Comparison of ENCODE assay signal across 9 mouse cellular contexts in the genomic region with DNA sequence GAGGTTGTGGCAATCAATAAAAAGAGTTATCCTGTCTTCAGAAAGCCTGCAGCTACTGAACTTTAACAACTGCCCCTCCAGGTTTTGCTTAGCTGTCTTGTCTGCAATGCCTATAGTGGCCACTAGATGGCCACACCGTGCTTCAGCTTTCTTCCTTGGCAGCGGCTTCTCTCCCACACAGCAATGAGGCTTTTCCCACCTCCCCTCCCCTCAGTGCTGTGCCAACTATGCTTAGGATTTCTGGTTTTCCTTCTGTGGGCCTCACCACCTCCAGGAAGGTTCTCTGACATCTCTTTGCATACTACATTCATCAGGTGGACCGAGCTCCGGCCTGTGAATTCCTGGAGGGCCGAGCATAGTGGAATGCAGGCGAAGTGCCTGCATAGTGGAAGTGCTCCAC. TPM values are rescaled to one million over a fixed set of nuclear protein-coding genes. Genes with fewer than 3 reads are reported as not detected.
DNase-seq lines count a peak whose midpoint lies in the region; ATAC-seq and TF ChIP-seq lines count a peak whose summit lies in the region.
"Had no signal": no experiment of that assay in that cellular context is flagged by ENCODE, and none has a peak within 500 bp of the region (broad histone marks: within the 10 kb centered on the region; RNA-seq: fewer than 3 reads in every experiment).

No protein-coding gene starts in this region.

- DNase-seq in adipocyte (ENCODE audit: low spot score): peak; percentile 67
- DNase-seq in embryo, embryonic 9.5 days (ENCODE audit: extremely low spot score): peak; percentile 71
- peak; percentile 86 for DNase-seq in kidney, postnatal 0 days (ENCODE audit: low spot score)
- DNase-seq in liver, embryonic 13.5 days: peak; percentile 48
- peak; percentile 36 for DNase-seq in thymus, postnatal 25 days

- WGBS in heart, embryonic 13.5 days: 28% methylated on average over 6 of the region's 6 CpGs
- WGBS in kidney, postnatal 0 days: 29% methylated on average over 6 of the region's 6 CpGs
- WGBS in liver, embryonic 13.5 days (ENCODE audit: insufficient replicate concordance): 49% methylated on average over 6 of the region's 6 CpGs
- WGBS in neural tube, embryonic 13.5 days: 42% methylated on average over 6 of the region's 6 CpGs

- ATAC-seq in CD4-positive, CD25-positive, alpha-beta regulatory T cell, adult 4 months: peak; percentile 66
- no peak for ATAC-seq in heart, embryonic 13.5 days (ENCODE audit: extremely low read depth, insufficient number of reproducible peaks, low FRiP score, low TSS enrichment)
- ATAC-seq in kidney, postnatal 0 days (replicated peaks; ENCODE audit: low FRiP score, low read depth): peak; percentile 55; the same call in 1 of the 2 replicates
- no peak for ATAC-seq in liver, embryonic 13.5 days (ENCODE audit: low read depth)
- peak; percentile 88 for ATAC-seq in neural tube, embryonic 13.5 days (ENCODE audit: low read depth)

- peaks cover 27% of the 10 kb centered on the region for H3K27me3 ChIP-seq in heart, embryonic 13.5 days (replicated peaks)
- H3K27me3 ChIP-seq in kidney, postnatal 0 days (ENCODE audit: insufficient read depth, low read length): no peaks in the 10 kb centered on the region
- no peaks in the 10 kb centered on the region for H3K27me3 ChIP-seq in liver, embryonic 13.5 days
- H3K27me3 ChIP-seq in neural tube, embryonic 13.5 days: peaks cover 32% of the 10 kb centered on the region

- peaks cover 7% of the 10 kb centered on the region for H3K4me1 ChIP-seq in heart, embryonic 13.5 days
- 0 out of 2 replicates have a peak, but pooled peaks cover 4% of the 10 kb centered on the region for H3K4me1 ChIP-seq in kidney, postnatal 0 days (replicated peaks; ENCODE audit: insufficient read depth, low read length)
- H3K4me1 ChIP-seq in liver, embryonic 13.5 days (replicated peaks): peaks cover 41% of the 10 kb centered on the region
- H3K4me1 ChIP-seq in neural tube, embryonic 13.5 days (replicated peaks): peaks cover 5% of the 10 kb centered on the region; the same call in 1 of the 2 replicates

- no peak overlapping the region for H3K4me3 ChIP-seq in heart, embryonic 13.5 days
- H3K4me3 ChIP-seq in kidney, postnatal 0 days (replicated peaks; ENCODE audit: low read depth, low read length): no peak overlapping the region
- H3K4me3 ChIP-seq in liver, embryonic 13.5 days (replicated peaks): no peak overlapping the region
- H3K4me3 ChIP-seq in neural tube, embryonic 13.5 days: no peak overlapping the region

- H3K9ac ChIP-seq in heart, embryonic 13.5 days: no peak overlapping the region
- no peak overlapping the region for H3K9ac ChIP-seq in kidney, postnatal 0 days (ENCODE audit: low read depth, low read length)
- 0 out of 2 replicates have a peak overlapping the region, but pooled peaks have one; percentile 8 for H3K9ac ChIP-seq in liver, embryonic 13.5 days
- H3K9ac ChIP-seq in neural tube, embryonic 13.5 days: no peak overlapping the region

- H3K4me2 ChIP-seq in heart, embryonic 13.5 days: peak overlapping the region; percentile 49
- 0 out of 2 replicates have a peak overlapping the region, but pooled peaks have one; percentile 27 for H3K4me2 ChIP-seq in kidney, postnatal 0 days (ENCODE audit: low read length)
- H3K4me2 ChIP-seq in liver, embryonic 13.5 days: no peak overlapping the region
- H3K4me2 ChIP-seq in neural tube, embryonic 13.5 days: no peak overlapping the region

- H3K9me3 ChIP-seq in heart, embryonic 13.5 days: no peaks in the 10 kb centered on the region
- H3K9me3 ChIP-seq in kidney, postnatal 0 days (replicated peaks; ENCODE audit: low read length): no peaks in the 10 kb centered on the region
- H3K9me3 ChIP-seq in liver, embryonic 13.5 days (replicated peaks): no peaks in the 10 kb centered on the region
- H3K9me3 ChIP-seq in neural tube, embryonic 13.5 days: no peaks in the 10 kb centered on the region

- peak; percentile 95 for TF ChIP-seq CTCF in kidney, postnatal 0 days (IDR thresholded peaks at IDR 0.05; ENCODE audit: low read depth)

- H3K36me3 ChIP-seq in heart, embryonic 13.5 days: no peaks in the 10 kb centered on the region
- no peaks in the 10 kb centered on the region for H3K36me3 ChIP-seq in kidney, postnatal 0 days (ENCODE audit: insufficient read depth, low read length)
- no peaks in the 10 kb centered on the region for H3K36me3 ChIP-seq in liver, embryonic 13.5 days
- no peaks in the 10 kb centered on the region for H3K36me3 ChIP-seq in neural tube, embryonic 13.5 days

- H3K27ac ChIP-seq in heart, embryonic 13.5 days (replicated peaks): no peak overlapping the region
- H3K27ac ChIP-seq in kidney, postnatal 0 days: no peak overlapping the region
- no peak overlapping the region for H3K27ac ChIP-seq in liver, embryonic 13.5 days
- no peak overlapping the region for H3K27ac ChIP-seq in neural tube, embryonic 13.5 days (replicated peaks)
- H3K27ac ChIP-seq: macrophage had no signal

RNA-seq across cellular contexts. Expression of gene Pdzk1ip1, which starts 13.2 kb away (rescaled TPM):
- 10 to 100 TPM; 25.7 to 31.9 TPM for polyA plus RNA-seq in CD4-positive, CD25-positive, alpha-beta regulatory T cell, adult 4 months (2017; shearing (Covaris generic))
- polyA plus RNA-seq in heart, embryonic 13.5 days (2015; fragmentation: Nextera tagmentation; extraction: Ambion mirVana): 23.4 and 42.7 TPM in 2 replicates
- polyA plus RNA-seq in kidney, postnatal 0 days (2015; fragmentation: Nextera tagmentation; extraction: Ambion mirVana): 681 and 685 TPM in 2 replicates
- 21.2 and 23.7 TPM in 2 replicates for polyA plus RNA-seq in liver, embryonic 13.5 days (2015; fragmentation: Nextera tagmentation; extraction: Ambion mirVana)
- polyA plus RNA-seq in neural tube, embryonic 13.5 days (2015; fragmentation: Nextera tagmentation; extraction: Ambion mirVana): 5.7 and 5.8 TPM in 2 replicates

RNA-seq across cellular contexts. Expression of gene Cyp4x1, which starts 32.4 kb away (rescaled TPM):
- polyA plus RNA-seq in CD4-positive, CD25-positive, alpha-beta regulatory T cell, adult 4 months (2017; shearing (Covaris generic)): under 1 TPM in 1 of 2 experiments, not detected in 1; 0.09 TPM
- polyA plus RNA-seq in heart, embryonic 13.5 days (2015; fragmentation: Nextera tagmentation; extraction: Ambion mirVana): 0.04 and 0.08 TPM in 2 replicates
- 0.20 and 0.21 TPM in 2 replicates for polyA plus RNA-seq in kidney, postnatal 0 days (2015; fragmentation: Nextera tagmentation; extraction: Ambion mirVana)
- 0.05 and 0.06 TPM in 2 replicates for polyA plus RNA-seq in liver, embryonic 13.5 days (2015; fragmentation: Nextera tagmentation; extraction: Ambion mirVana)
- 5.5 and 7.1 TPM in 2 replicates for polyA plus RNA-seq in neural tube, embryonic 13.5 days (2015; fragmentation: Nextera tagmentation; extraction: Ambion mirVana)
- polyA plus RNA-seq: macrophage had no signal

RNA-seq across cellular contexts. Expression of gene Tal1, which starts 45.5 kb away (rescaled TPM):
- not detected for polyA plus RNA-seq in CD4-positive, CD25-positive, alpha-beta regulatory T cell, adult 4 months (2017; shearing (Covaris generic))
- 5.4 and 8.4 TPM in 2 replicates for polyA plus RNA-seq in heart, embryonic 13.5 days (2015; fragmentation: Nextera tagmentation; extraction: Ambion mirVana)
- polyA plus RNA-seq in kidney, postnatal 0 days (2015; fragmentation: Nextera tagmentation; extraction: Ambion mirVana): 1.0 and 1.1 TPM in 2 replicates
- polyA plus RNA-seq in liver, embryonic 13.5 days (2015; fragmentation: Nextera tagmentation; extraction: Ambion mirVana): 29.3 and 31.5 TPM in 2 replicates
- polyA plus RNA-seq in neural tube, embryonic 13.5 days (2015; fragmentation: Nextera tagmentation; extraction: Ambion mirVana): 1.9 and 2.0 TPM in 2 replicates

Comparison
In these comparisons a context has a peak if more than half of its experiments do, and no peak if none do; other contexts are left out.
1. ATAC-seq: peak in CD4-positive, CD25-positive, alpha-beta regulatory T cell, adult 4 months (single experiment), kidney, postnatal 0 days (single experiment) and neural tube, embryonic 13.5 days (single experiment); none in heart, embryonic 13.5 days (single experiment) and liver, embryonic 13.5 days (single experiment).
2. DNase-seq: peak in every context shown above with its lines; median percentile 86 in kidney, postnatal 0 days; 71 in embryo, embryonic 9.5 days; 67 in adipocyte; 48 in liver, embryonic 13.5 days; 36 in thymus, postnatal 25 days.
3. H3K4me2 ChIP-seq: peak in heart, embryonic 13.5 days (single experiment) and kidney, postnatal 0 days (single experiment); none in liver, embryonic 13.5 days (single experiment) and neural tube, embryonic 13.5 days (single experiment).
4. RNA of gene Pdzk1ip1, which starts 13.2 kb away (polyA plus RNA-seq): 681 to 685 TPM in kidney, postnatal 0 days; 23.4 to 42.7 TPM in heart, embryonic 13.5 days, 25.7 to 31.9 TPM in CD4-positive, CD25-positive, alpha-beta regulatory T cell, adult 4 months, 21.2 to 23.7 TPM in liver, embryonic 13.5 days and 5.7 to 5.8 TPM in neural tube, embryonic 13.5 days; every median in the first group is over 10 times any median in the second.